Mouse (Mus musculus) intestine, embryonic 15.5 days (tissue): Measurements from ENCODE around the gene Tmcc1. TPM values are rescaled to one million over a fixed set of nuclear protein-coding genes. Genes with fewer than 3 reads are reported as not detected.
A peak's percentile ranks its signal among the peaks of the same experiment; 100 is the strongest.

Source experiments
- ATAC-seq: fragments of 200-750 bp; cut with Nextera tagmentation; 2 replicates; pipeline ENCODE4 v1.8.0; 2017; ENCODE audit warnings: moderate TSS enrichment, moderate library complexity
- H3K27ac ChIP-seq: fragments of 300-500 bp; sonication (generic); 2 replicates; pipeline ENCODE4 v1.5.1; 2015; ENCODE audit warnings: mild to moderate bottlenecking, inconsistent platforms
- H3K27me3 ChIP-seq: fragments of 300-500 bp; sonication (generic); replicated peaks from 2 replicates; pipeline ENCODE4 v1.6.1; 2015; ENCODE audit warnings: inconsistent platforms
- H3K36me3 ChIP-seq: fragments of 300-500 bp; sonication (generic); 2 replicates; pipeline ENCODE4 v1.6.1; 2015; ENCODE audit warnings: inconsistent platforms
- H3K4me1 ChIP-seq: fragments of 300-500 bp; sonication (generic); replicated peaks from 2 replicates; pipeline ENCODE4 v1.6.1; 2015; ENCODE audit warnings: inconsistent platforms
- H3K4me2 ChIP-seq: fragments of 300-500 bp; sonication (generic); replicated peaks from 2 replicates; pipeline ENCODE4 v1.6.1; 2015; ENCODE audit warnings: mild to moderate bottlenecking, inconsistent platforms
- H3K4me3 ChIP-seq: fragments of 300-500 bp; sonication (generic); replicated peaks from 2 replicates; pipeline ENCODE4 v1.5.1; 2015; ENCODE audit warnings: inconsistent platforms
- H3K9ac ChIP-seq: fragments of 300-500 bp; sonication (generic); 2 replicates; pipeline ENCODE4 v1.6.1; 2015; ENCODE audit warnings: inconsistent platforms
- H3K9me3 ChIP-seq: fragments of 300-500 bp; sonication (generic); 2 replicates; pipeline ENCODE4 v1.6.1; 2016; ENCODE audit warnings: inconsistent platforms
- WGBS: fragments of 180-500 bp; shearing (Covaris S2); methylation state at CpG from one replicate; pipeline ENCODE4 v1.1.7; 2015; 5-methylcytosine and 5-hydroxymethylcytosine counted together
- polyA plus RNA-seq: library from polyadenylated mRNA; unstranded; fragments of >200 nt; fragmentation: Nextera tagmentation; extraction: Ambion mirVana; gene quantifications from 2 replicates; pipeline ENCODE4 v1.2.1, GENCODE M21; 2015

Gene Tmcc1
- polyA plus RNA-seq, 1 experiment from 2014 or later = 10.0 TPM

- Histone ChIP-seq H3K4me3 (no peak overlapping the region), H3K36me3 (no peaks in the 10 kb centered on the region), H3K27ac (no peak overlapping the region), H3K4me2 (no peak overlapping the region), H3K9ac (no peak overlapping the region), H3K27me3 (no peaks in the 10 kb centered on the region), H3K4me1 (peaks cover 11% of the 10 kb centered on the region), H3K9me3 (no peaks in the 10 kb centered on the region)
- no peak for ATAC-seq
- 85% methylated on average over 6 of the region's 6 CpGs for WGBS
Observed at GRCm38 (mm10) chr6:116004716-116005115, 188.6 kb downstream of the Tmcc1 start.

GRCm38 (mm10) chr6:116004069-116004468 lies 189.2 kb downstream of the Tmcc1 start:
- H3K9me3 ChIP-seq = no peaks in the 10 kb centered on the region
- no peak overlapping the region for H3K9ac ChIP-seq
- peak overlapping the region; percentile 67; the same call in 1 of the 2 replicates for H3K27ac ChIP-seq
- H3K36me3 ChIP-seq = no peaks in the 10 kb centered on the region
- WGBS = 38% methylated on average over 7 of the region's 7 CpGs
- H3K27me3 ChIP-seq = no peaks in the 10 kb centered on the region
- H3K4me1 ChIP-seq = peaks cover 11% of the 10 kb centered on the region
- H3K4me3 ChIP-seq = no peak overlapping the region
- no peak for ATAC-seq
- 0 out of 2 replicates have a peak overlapping the region, but pooled peaks have one; percentile 3 for H3K4me2 ChIP-seq

GRCm38 (mm10) chr6:116003516-116003915 lies 189.8 kb downstream of the Tmcc1 start:
- peak overlapping the region; percentile 67; the same call in 1 of the 2 replicates for H3K27ac ChIP-seq
- 70% methylated on average over 5 of the region's 5 CpGs for WGBS
- no peaks in the 10 kb centered on the region for H3K27me3 ChIP-seq
- no peak overlapping the region for H3K9ac ChIP-seq
- H3K4me1 ChIP-seq = peaks cover 11% of the 10 kb centered on the region
- H3K4me3 ChIP-seq = no peak overlapping the region
- H3K36me3 ChIP-seq = no peaks in the 10 kb centered on the region
- H3K4me2 ChIP-seq = 0 out of 2 replicates have a peak overlapping the region, but pooled peaks have one; percentile 3
- no peaks in the 10 kb centered on the region for H3K9me3 ChIP-seq
- no peak for ATAC-seq

DNA sequence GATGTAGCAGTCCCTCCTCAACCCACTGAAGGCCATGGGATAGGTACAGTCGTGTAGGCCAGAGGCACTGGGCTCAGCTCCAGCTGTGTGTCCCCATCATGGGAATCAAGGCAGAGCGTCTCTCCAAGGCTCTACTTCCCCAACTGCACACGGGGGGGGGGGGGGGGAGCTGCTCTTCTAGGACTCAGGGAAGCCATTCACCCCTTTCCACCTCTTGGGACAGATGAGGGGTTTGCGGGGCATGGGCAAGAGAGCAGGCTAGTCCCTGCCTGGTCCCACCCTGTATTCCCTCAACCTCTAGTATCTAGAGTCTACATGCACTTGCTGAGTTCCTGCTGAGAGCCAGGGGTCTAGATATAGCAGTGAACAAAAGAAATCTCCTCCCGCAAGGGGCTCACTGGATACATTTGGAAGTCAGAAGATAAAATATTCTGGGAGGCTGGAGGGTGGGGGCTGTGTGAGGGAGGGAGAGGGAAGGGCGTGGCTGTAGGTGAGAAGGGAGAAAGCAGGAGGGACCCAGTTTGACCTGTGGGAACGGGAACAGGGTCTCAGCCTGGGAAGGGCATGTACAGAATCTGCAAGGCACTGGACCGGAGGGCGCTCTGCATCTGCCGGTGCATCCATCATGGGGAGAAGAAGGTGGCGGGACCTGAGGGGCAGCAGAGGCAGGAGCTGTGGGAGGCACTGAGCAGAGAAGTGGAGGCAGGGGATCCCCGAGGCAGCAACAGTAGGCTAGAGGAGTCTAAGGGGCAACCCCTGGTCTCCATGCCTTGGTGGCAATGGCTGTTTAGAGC lies 190.8 kb downstream of the Tmcc1 start:
- Histone ChIP-seq H3K9me3 (no peaks in the 10 kb centered on the region), H3K36me3 (no peaks in the 10 kb centered on the region), H3K4me2 (no peak overlapping the region), H3K9ac (no peak overlapping the region), H3K4me3 (no peak overlapping the region), H3K27ac (no peak overlapping the region), H3K4me1 (peaks cover 20% of the 10 kb centered on the region), H3K27me3 (no peaks in the 10 kb centered on the region)
- no peak for ATAC-seq
- WGBS = 70% methylated on average over 12 of the region's 12 CpGs

DNA sequence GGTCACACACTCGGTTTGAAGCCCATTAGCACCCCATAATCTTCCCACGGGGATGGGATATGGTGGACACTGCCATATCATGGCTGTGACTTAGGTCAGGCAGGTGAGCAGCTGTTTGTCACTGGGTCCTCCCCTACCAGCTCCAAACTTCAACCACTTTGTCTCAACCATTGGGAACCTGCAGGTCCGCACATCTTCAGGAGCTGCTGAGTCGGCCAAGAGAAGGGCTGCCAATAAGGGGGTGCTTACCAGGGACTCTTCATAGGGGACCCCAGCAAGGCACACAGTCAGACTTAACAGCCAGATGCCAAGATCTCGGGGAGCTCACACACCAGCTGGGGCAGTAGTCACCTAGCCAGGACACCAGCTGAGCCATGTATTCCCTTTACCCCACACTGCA lies 192.4 kb downstream of the Tmcc1 start:
- H3K36me3 ChIP-seq = no peaks in the 10 kb centered on the region
- no peaks in the 10 kb centered on the region for H3K9me3 ChIP-seq
- WGBS = 78% methylated on average over 5 of the region's 5 CpGs
- H3K9ac ChIP-seq = no peak overlapping the region
- H3K4me3 ChIP-seq = no peak overlapping the region
- no peaks in the 10 kb centered on the region for H3K27me3 ChIP-seq
- no peak for ATAC-seq
- H3K4me2 ChIP-seq = no peak overlapping the region
- H3K27ac ChIP-seq = no peak overlapping the region
- H3K4me1 ChIP-seq = peaks cover 32% of the 10 kb centered on the region

DNA sequence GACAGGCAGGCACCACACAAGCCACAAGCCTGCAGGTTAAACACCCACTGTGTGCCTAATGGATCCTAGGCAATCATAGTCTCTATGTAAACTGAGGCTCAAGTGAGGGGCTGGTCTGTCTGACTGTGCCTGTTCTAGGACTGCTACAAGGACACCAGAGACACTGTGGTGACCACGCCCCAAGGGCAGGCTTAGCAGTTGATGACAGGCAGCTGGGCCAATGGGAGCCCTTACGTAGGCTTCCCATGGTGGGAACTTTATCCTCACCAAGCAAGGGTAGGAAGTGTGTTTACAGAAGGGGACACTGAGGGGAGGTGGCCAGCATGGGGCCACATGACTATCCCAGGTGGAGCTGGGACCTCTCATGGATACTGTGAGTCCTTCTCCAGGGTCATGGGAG lies 194.1 kb downstream of the Tmcc1 start:
- ATAC-seq = no peak
- H3K27ac ChIP-seq = no peak overlapping the region
- 91% methylated on average over 2 of the region's 2 CpGs for WGBS

GRCm38 (mm10) chr6:115998758-115999157 lies 194.5 kb downstream of the Tmcc1 start:
- Histone ChIP-seq H3K9me3 (no peaks in the 10 kb centered on the region), H3K4me1 (peaks cover 32% of the 10 kb centered on the region), H3K36me3 (no peaks in the 10 kb centered on the region), H3K27ac (peak overlapping the region; percentile 51; the same call in 1 of the 2 replicates), H3K9ac (no peak overlapping the region), H3K27me3 (peaks cover 3% of the 10 kb centered on the region), H3K4me2 (no peak overlapping the region), H3K4me3 (no peak overlapping the region)
- 85% methylated on average over 7 of the region's 7 CpGs for WGBS
- ATAC-seq = no peak

More for the DNA sequence above, 194.1 kb downstream of the Tmcc1 start:
- Histone ChIP-seq H3K4me2 (no peak overlapping the region), H3K9me3 (no peaks in the 10 kb centered on the region), H3K27me3 (no peaks in the 10 kb centered on the region), H3K9ac (no peak overlapping the region), H3K36me3 (no peaks in the 10 kb centered on the region), H3K4me1 (peaks cover 34% of the 10 kb centered on the region), H3K4me3 (no peak overlapping the region)

GRCm38 (mm10) chr6:115997726-115998311 lies 195.5 kb downstream of the Tmcc1 start:
- H3K4me1 ChIP-seq = peaks cover 40% of the 10 kb centered on the region
- no peak overlapping the region for H3K4me2 ChIP-seq
- no peak for ATAC-seq
- H3K9ac ChIP-seq = no peak overlapping the region
- H3K4me3 ChIP-seq = no peak overlapping the region
- peak overlapping the region; percentile 82 for H3K27ac ChIP-seq
- peaks cover 13% of the 10 kb centered on the region for H3K27me3 ChIP-seq
- 22% methylated on average over 3 of the region's 3 CpGs for WGBS
- H3K36me3 ChIP-seq = no peaks in the 10 kb centered on the region
- H3K9me3 ChIP-seq = no peaks in the 10 kb centered on the region

DNA sequence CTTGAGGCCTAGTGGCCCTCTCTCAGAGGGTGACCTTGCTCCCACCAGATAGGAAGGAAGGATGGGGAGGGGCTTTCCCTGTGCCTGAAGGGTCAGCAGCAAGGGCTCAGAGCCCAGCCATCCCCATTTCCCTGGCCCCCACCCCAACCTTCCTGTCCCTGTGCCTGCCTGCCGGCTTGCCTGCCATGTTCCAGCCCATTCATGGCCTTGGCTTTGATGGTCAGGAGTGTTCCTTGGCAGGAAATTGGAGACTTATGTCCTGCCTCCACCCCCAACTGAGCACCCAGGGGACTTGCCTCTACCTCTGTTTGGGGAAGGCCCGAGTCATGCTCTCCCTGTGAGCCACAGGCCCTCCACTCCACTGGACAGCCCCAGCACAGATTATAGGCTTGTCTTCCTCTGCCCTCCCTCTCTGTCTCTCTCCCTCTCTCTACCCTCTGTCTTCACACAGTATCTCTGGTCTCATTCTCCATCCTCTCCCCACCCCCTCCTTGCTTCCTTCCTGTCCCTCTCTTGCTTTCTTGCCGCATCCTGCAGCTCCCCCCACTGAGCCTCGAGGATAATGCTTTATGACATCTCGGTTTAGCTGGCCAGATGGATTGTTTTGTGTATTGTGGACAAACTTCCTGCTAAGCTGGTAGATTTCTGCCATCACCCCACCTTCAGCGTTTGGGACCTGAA lies 197.0 kb downstream of the Tmcc1 start:
- Histone ChIP-seq H3K4me3 (no peak overlapping the region), H3K4me1 (peaks cover 52% of the 10 kb centered on the region), H3K27ac (peak overlapping the region; percentile 82), H3K27me3 (peaks cover 27% of the 10 kb centered on the region), H3K4me2 (0 out of 2 replicates have a peak overlapping the region, but pooled peaks have one; percentile 93), H3K9ac (no peak overlapping the region), H3K36me3 (no peaks in the 10 kb centered on the region), H3K9me3 (no peaks in the 10 kb centered on the region)
- no peak for ATAC-seq
- 37% methylated on average over 6 of the region's 6 CpGs for WGBS

- Histone ChIP-seq H3K9me3 (no peaks in the 10 kb centered on the region), H3K4me3 (0 out of 2 replicates have a peak overlapping the region, but pooled peaks have one; percentile 71), H3K36me3 (no peaks in the 10 kb centered on the region), H3K27me3 (peaks cover 30% of the 10 kb centered on the region), H3K9ac (no peak overlapping the region), H3K4me2 (peak overlapping the region; percentile 93), H3K27ac (peak overlapping the region; percentile 82), H3K4me1 (peaks cover 58% of the 10 kb centered on the region)
- ATAC-seq = peak; percentile 1; the same call in 1 of the 2 replicates
- 57% methylated on average over 4 of the region's 4 CpGs for WGBS
Observed at GRCm38 (mm10) chr6:115995531-115995941, 197.8 kb downstream of the Tmcc1 start.

DNA sequence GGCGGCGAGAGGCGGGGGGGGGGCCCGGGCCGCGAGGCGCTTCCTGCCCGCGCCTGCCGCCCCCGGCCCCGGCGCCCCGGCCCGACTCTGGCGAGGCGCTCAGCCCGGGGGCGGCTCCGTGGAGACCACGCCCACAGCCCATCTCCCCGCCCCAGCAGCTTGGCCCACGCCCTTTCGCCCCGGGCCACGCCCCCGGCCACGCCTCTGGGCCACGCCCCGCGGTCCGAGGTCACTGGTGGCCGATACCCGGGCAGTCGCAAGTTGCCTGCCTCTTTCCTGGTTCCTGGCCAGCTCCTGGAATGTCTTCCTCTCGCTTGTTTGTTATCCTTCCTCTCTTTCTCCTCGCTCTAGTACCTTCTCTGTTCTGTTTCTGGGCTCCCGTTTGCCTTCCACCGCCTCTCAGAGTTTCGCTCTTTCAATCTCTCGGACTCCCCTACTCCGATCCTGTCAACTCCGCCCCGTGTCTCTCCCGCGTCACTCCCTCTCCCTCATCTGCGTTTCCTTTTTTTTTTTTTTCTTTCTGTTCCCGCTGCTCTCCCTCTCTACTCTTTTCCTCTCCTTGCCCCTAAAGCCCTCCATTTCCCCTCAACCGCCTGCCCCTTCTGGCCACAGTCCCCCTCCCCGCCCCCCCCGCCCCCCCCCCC lies 198.3 kb downstream of the Tmcc1 start, which contains the start of gene Plxnd1:
Gene Plxnd1 (minus strand): TSS at position 129 of the 644 bp plus-strand sequence.
- peak within 1 kb of the TSS; percentile 62 for H3K9ac ChIP-seq
- peak within 1 kb of the TSS; percentile 82 for H3K27ac ChIP-seq
- peaks cover 58% of the 10 kb centered on the region for H3K4me1 ChIP-seq
- H3K4me2 ChIP-seq = peak within 1 kb of the TSS; percentile 93
- peaks cover 30% of the 10 kb centered on the region for H3K27me3 ChIP-seq
- H3K4me3 ChIP-seq = peak within 1 kb of the TSS; percentile 71
- ATAC-seq = peak; percentile 90
- no peaks in the 10 kb centered on the region for H3K36me3 ChIP-seq
- no peaks in the 10 kb centered on the region for H3K9me3 ChIP-seq
- under 1% methylated on average over 36 of the region's 51 CpGs for WGBS
